Mouse (Mus musculus) C2C12 (cell line): Measurements from ENCODE around the gene Ifna7. TPM values are rescaled to one million over a fixed set of nuclear protein-coding genes. Genes with fewer than 3 reads are reported as not detected.

ENCODE experiments used
- H3K27me3 ChIP-seq: one replicate; pipeline ENCODE4 v1.6.1; 2011; ENCODE audit not compliant: control insufficient read depth, insufficient read depth, insufficient read length
- H3K36me3 ChIP-seq: one replicate; pipeline ENCODE4 v1.6.1; 2011; ENCODE audit not compliant: control insufficient read depth, insufficient read depth
- H3K4me3 ChIP-seq: one replicate; pipeline ENCODE4 v1.5.1; 2011; ENCODE audit warnings: mild to moderate bottlenecking, control low read depth; ENCODE audit not compliant: poor library complexity, insufficient read depth, severe bottlenecking
- H3K79me2 ChIP-seq: one replicate; pipeline ENCODE4 v1.6.1; 2011; ENCODE audit not compliant: control insufficient read depth, insufficient read depth
- H3K79me3 ChIP-seq: one replicate; pipeline ENCODE4 v1.6.1; 2011; ENCODE audit warnings: low read depth, control low read depth
- H3ac ChIP-seq: one replicate; pipeline ENCODE3; 2011; ENCODE audit warnings: low read depth; ENCODE audit not compliant: control insufficient read depth, insufficient read length
- CEBPB ChIP-seq: IDR thresholded peaks from one replicate; pipeline ENCODE4 v1.6.1; 2011; ENCODE audit warnings: low read depth, mild to moderate bottlenecking, control low read depth, moderate library complexity
- CTCF ChIP-seq: IDR thresholded peaks from one replicate; pipeline ENCODE4 v1.5.1; 2011; ENCODE audit not compliant: control insufficient read depth, insufficient read depth, insufficient read length
- FOSL1 ChIP-seq: IDR thresholded peaks from one replicate; pipeline ENCODE4 v1.8.0; 2011; ENCODE audit warnings: mild to moderate bottlenecking, low read length; ENCODE audit not compliant: poor library complexity, insufficient read depth, severe bottlenecking
- MAX ChIP-seq: IDR thresholded peaks from one replicate; pipeline ENCODE4 v1.6.1; 2011; ENCODE audit warnings: mild to moderate bottlenecking, control low read depth
- MYOD1 ChIP-seq: IDR thresholded peaks from one replicate; pipeline ENCODE4 v1.6.1; 2011; ENCODE audit warnings: low read depth; ENCODE audit not compliant: control insufficient read depth, insufficient read length
- MYOG ChIP-seq: IDR thresholded peaks from one replicate; pipeline ENCODE4 v1.6.1; 2011; ENCODE audit not compliant: control insufficient read depth, insufficient read length; ENCODE audit errors: extremely low read depth
- USF1 ChIP-seq: IDR thresholded peaks from one replicate; pipeline ENCODE4 v1.6.1; 2011; ENCODE audit warnings: low read depth, mild to moderate bottlenecking, control low read depth, moderate library complexity
- polyA plus RNA-seq: library from polyadenylated mRNA; unstranded; fragments of >200 nt; fragmentation: generic; extraction: Trizol; gene quantifications from one replicate; pipeline ENCODE4 v1.2.1, GENCODE M21; 2012; ENCODE audit warnings: missing spikeins

Ifna7 gene
- polyA plus RNA-seq, 1 experiment = not detected

- Histone ChIP-seq H3K79me3 (no peaks in the 10 kb centered on the region), H3K4me3 (no peak overlapping the region), H3K27me3 (peaks cover 22% of the 10 kb centered on the region), H3ac (no peak overlapping the region), H3K36me3 (no peaks in the 10 kb centered on the region), H3K79me2 (no peaks in the 10 kb centered on the region)
- TF ChIP-seq MYOG (no peak), CEBPB (no peak), MYOD1 (no peak), MAX (no peak), CTCF (no peak), USF1 (no peak), FOSL1 (no peak)
Measured at GRCm38 (mm10) chr4:88865011-88865569, 49.1 kb downstream of the Ifna7 start.

Other genes starting within 250 kb of the Ifna7 start
- not detected for gene Ifna14, start 244.4 kb upstream of the Ifna7 start, polyA plus RNA-seq
- gene Ifna9, start 223.8 kb upstream of the Ifna7 start, polyA plus RNA-seq = not detected
- gene Ifna12, start 212.9 kb upstream of the Ifna7 start, polyA plus RNA-seq = not detected
- gene C87499, start 181.8 kb upstream of the Ifna7 start, polyA plus RNA-seq = not detected
- gene Ifna13, start 171.8 kb upstream of the Ifna7 start, polyA plus RNA-seq = not detected
- not detected for gene Ifna16, start 139.3 kb upstream of the Ifna7 start, polyA plus RNA-seq
- gene Ifna2, start 132.3 kb upstream of the Ifna7 start, polyA plus RNA-seq = not detected
- not detected for gene Ifnab, start 124.9 kb upstream of the Ifna7 start, polyA plus RNA-seq
- 1.9 TPM for gene Gm26566, start 94.4 kb upstream of the Ifna7 start, polyA plus RNA-seq
- gene Klhl9, start 93.8 kb upstream of the Ifna7 start, polyA plus RNA-seq = 11.6 TPM
- gene Gm13271, start 61.4 kb upstream of the Ifna7 start, polyA plus RNA-seq = not detected
- gene Gm13283, start 56.1 kb upstream of the Ifna7 start, polyA plus RNA-seq = not detected
- 1.3 TPM for gene Gm13290, start 42.4 kb upstream of the Ifna7 start, polyA plus RNA-seq
- gene Gm13289, start 39.3 kb upstream of the Ifna7 start, polyA plus RNA-seq = not detected
- gene Gm13272, start 36.4 kb upstream of the Ifna7 start, polyA plus RNA-seq = not detected
- gene Ifnz, start 34.1 kb upstream of the Ifna7 start, polyA plus RNA-seq = not detected
- gene Gm13276, start 30.5 kb upstream of the Ifna7 start, polyA plus RNA-seq = 0.92 TPM
- not detected for gene Gm13277, start 27.6 kb upstream of the Ifna7 start, polyA plus RNA-seq
- gene Gm13278, start 24.7 kb upstream of the Ifna7 start, polyA plus RNA-seq = not detected
- gene Gm13275, start 21.7 kb upstream of the Ifna7 start, polyA plus RNA-seq = 0.42 TPM
- not detected for gene Gm13279, start 18.8 kb upstream of the Ifna7 start, polyA plus RNA-seq
- gene Gm13285, start 16.6 kb upstream of the Ifna7 start, polyA plus RNA-seq = not detected
- 0.42 TPM for gene Gm13287, start 13.0 kb upstream of the Ifna7 start, polyA plus RNA-seq
- gene Gm13288, start 10.7 kb upstream of the Ifna7 start, polyA plus RNA-seq = 0.18 TPM
- not detected for gene Ifna11, start 3.7 kb downstream of the Ifna7 start, polyA plus RNA-seq
- not detected for gene Ifna6, start 11.2 kb downstream of the Ifna7 start, polyA plus RNA-seq
- not detected for gene Ifna5, start 19.3 kb downstream of the Ifna7 start, polyA plus RNA-seq
- not detected for gene Ifna4, start 25.6 kb downstream of the Ifna7 start, polyA plus RNA-seq
- not detected for gene Ifna1, start 33.9 kb downstream of the Ifna7 start, polyA plus RNA-seq
- gene Ifne, start 64.0 kb downstream of the Ifna7 start, polyA plus RNA-seq = not detected